Mouse (Mus musculus) large intestine, adult 2 months (tissue): ENCODE data around the gene Defb36. TPM values are rescaled to one million over a fixed set of nuclear protein-coding genes. Genes with fewer than 3 reads are reported as not detected.

ENCODE experiments used
- DNase-seq: peaks from one replicate; pipeline ENCODE4 v3.0.0-alpha.2; 2012; ENCODE audit warnings: low read depth, low spot score
- WGBS: fragments of 180-500 bp; shearing (Covaris S2); methylation state at CpG from one replicate; pipeline ENCODE4 v1.1.7; 2018; 5-methylcytosine and 5-hydroxymethylcytosine counted together
- polyA plus RNA-seq: library from polyadenylated mRNA; depleted of rRNA; stranded (reverse); fragments of >200 nt; gene quantifications from 2 replicates; pipeline ENCODE4 v1.2.3, GENCODE M21; 2012

Defb36 gene
- polyA plus RNA-seq, 1 experiment: not detected

DNA sequence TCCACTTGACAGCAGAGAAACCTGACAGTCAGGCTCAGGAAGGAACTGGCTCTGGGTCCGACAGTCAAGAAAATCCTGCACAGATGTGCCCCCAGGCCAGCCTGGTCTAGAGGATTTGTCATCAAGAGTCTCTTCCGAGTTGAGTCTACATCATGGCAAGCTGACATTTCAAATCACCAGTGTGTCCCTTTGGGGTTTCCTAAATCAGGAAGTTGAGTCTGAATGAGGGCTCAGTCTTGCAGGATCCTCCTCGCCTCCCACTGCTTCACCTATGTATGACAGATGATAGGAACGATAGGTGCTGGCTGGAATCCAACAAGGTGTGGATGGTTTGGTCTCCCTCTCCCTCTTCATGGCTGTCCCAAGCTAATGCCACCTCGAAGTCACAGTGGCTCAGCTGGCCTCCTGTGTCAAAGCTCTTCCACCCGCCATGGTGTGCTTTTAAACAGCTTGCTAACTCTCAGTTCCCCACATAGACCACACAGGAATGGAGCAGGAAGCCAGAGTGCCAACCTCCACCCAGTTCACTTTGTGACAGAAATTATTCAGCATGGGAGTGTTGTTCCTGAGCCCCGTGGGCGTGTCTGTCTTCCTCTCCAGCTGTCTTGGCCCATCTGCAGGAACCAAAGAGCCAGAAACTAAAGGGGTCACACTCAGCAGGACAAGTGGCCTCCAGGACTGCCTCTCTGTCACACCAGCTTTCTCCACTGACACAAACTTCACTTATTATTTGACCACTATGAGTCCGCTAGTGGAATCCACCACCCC, 16.4 kb downstream of the Defb36 start:
- no peak for DNase-seq

DNA sequence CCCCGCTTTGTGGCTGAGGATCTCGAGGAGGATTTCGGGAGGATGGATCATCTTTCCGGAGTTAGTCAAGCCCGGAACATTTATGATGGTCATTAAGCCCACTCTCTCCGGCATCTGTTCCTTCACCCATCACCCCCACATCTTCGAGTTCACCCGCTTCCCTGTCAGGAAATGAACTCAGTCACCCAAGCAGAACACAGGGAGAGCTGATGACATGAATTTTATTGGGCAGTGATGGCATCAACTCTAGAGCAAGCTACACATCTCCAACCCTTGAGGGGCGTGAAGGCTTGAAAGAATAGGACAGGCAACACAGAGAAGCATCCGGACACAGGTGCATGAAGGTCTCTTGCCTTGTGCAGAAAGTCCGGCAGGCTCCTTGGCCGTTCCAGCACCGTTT, 18.0 kb downstream of the Defb36 start:
- WGBS: 77% methylated on average over 13 of the region's 13 CpGs
- no peak for DNase-seq

More for the DNA sequence above, 16.4 kb downstream of the Defb36 start:
- WGBS: 42% methylated on average over 9 of the region's 9 CpGs

DNA sequence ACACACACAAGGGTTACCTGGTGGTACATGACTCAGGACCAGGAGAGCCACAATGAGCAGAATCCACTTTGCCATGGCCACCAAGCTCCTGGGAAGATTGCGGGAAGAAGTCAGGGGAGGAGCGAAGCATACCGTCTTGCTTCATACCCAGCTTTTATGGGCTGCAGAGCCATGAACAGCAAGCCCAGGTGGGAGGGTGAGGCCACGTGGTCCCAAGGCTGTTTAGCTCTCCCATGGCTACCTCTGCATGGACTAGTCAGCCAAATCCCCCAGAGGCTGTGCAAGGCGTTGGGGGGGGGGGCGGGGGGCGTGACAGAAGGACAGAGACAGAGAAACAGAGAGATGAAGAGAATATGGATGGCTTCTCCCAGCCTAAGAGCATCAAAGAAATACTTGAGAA, 18.8 kb downstream of the Defb36 start, which contains the start of gene Defb25:
TSS of gene Defb25 (minus strand) at position 101 of the 400 bp plus-strand sequence.
- DNase-seq: no peak
- 75% methylated on average over 7 of the region's 7 CpGs for WGBS

DNA sequence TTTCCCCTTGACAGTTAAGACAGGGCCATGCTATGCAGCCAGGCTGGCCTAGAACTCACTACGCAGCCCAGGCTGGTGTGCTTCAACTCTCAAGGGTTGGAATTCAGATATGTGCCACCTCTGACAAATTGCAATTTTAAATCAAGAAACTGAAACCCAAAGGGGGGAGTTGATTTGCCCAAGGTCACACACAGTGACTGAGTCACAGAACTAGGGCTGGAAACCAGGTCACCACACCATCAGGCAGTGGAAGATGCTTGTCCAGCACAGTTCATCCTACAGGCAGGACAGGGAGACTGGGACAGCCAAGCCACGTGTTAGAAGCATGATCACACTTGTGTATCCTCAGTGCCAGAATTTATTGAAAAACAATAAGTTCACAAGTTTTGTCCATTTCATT, 20.4 kb downstream of the Defb36 start:
- WGBS: 89% methylated on average over 2 of the region's 2 CpGs
- DNase-seq: no peak

DNA sequence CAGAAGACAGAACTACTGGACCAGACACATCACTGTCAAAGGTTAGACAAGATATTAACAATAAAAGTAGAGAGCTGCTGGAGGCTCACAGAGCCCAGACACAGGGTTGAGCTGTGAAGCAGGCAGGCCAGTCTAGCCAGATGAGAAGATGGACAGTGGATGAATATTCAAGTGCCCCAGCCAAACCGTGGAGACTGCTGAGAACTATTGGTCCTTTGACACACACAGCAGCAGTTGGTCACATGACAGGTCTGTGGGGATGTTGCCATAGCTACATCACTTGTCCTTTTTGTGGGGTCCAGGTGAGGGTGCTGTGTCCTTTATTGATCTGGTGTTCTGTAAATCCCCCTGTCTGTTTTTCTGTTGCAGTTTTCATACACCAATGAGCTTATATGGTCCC, 21.1 kb downstream of the Defb36 start:
- 21% methylated on average over 1 of the region's 1 CpGs for WGBS
- DNase-seq: no peak

DNA sequence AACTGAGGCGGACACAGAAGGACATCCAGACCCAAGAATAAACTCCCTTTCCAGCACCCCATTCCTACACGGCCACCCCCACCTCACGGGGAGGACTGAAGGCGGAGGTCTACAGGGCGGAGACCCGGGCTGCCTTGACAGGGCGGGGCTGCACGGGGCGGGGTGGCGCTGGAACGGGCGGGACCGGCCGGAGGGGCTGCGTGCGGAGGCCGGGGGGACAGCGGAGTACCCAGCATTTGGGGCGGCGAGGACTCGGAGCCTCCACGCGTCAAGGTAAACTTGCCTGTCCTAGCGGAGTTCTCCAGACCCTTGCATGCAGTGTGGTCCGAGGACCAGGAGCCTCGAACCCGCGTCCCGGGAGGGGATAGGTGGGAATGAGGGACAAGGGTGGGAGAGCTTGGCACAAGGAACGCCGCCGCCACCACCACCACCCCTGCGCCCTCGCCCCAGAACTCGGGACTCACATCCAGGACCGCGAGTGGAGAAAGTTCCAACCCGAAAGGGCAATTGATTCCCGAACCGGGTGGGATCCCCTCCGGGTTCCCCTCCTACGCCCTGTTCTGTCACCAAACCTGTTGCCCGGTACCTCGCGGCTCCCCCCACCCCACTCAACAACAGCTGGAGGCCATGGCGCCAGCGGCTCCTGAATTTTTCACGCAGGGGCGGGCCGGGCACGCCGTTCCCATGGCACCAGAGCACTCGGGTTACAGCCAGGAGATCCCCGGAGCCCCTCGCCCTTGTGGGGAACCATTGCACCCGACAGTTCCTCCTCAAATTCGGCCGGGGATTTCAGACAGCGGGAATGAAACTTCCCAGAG, 22.9 kb downstream of the Defb36 start, which contains the start of gene Rem1:
TSS of gene Rem1 (plus strand) at position 178 of the 818 bp plus-strand sequence.
- WGBS: 2% methylated on average over 59 of the region's 59 CpGs
- DNase-seq: no peak

DNA sequence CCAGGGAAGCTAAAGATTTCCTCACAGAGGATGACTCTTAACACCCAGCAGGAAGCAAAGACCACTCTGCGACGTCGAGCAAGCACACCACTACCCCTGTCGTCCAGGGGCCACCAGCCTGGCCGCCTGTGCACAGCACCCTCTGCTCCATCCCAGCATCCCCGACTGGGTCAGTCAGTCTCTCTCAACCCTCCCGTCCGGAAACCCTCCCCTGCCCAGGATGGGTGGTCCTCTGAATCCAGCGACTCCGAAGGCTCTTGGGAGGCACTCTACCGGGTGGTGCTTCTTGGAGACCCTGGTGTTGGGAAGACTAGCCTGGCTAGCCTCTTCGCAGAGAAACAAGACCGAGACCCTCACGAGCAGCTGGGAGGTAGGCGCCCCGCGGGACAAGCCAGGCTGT, 23.9 kb downstream of the Defb36 start:
- 47% methylated on average over 17 of the region's 17 CpGs for WGBS
- no peak for DNase-seq

DNA sequence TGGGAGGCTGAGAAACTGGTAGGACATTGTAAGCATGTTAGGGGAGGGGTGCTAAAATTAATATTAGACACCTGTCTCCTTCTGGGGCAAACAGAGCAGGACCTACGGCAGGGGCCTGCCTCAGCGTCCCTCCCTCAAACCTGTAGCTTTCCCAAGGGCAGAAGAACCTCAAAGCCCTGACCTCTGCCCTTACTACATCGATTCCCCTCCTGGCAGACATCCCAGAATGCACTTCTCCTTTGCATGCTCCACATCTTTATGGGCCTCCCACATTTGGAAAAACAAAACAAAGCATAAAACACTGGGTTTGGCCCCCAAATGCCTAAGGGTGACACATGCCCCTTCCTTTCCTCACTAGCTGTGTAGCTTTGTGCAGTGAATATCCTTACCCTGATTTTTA, 25.1 kb downstream of the Defb36 start:
- DNase-seq: no peak
- WGBS: 34% methylated on average over 3 of the region's 3 CpGs

DNA sequence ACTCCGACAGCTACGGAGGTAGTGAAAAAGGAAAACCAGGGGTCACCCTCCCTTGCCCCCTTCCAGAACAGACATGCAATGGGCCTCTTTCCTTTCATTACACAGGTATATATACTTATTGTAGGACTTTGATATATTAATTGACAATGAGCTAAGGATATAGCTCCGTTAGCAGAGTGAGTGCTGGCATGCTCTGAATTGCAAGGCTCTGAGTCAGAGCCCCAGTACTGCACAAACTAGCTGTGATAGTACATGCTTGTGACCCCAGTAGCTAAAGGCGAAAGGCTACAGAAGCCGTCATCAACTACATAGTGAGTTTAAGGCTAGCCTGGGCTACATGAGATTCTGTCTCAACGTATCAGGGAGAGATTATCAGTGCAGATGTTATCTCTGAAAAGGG, 25.8 kb downstream of the Defb36 start:
- 73% methylated on average over 6 of the region's 6 CpGs for WGBS
- DNase-seq: no peak

DNA sequence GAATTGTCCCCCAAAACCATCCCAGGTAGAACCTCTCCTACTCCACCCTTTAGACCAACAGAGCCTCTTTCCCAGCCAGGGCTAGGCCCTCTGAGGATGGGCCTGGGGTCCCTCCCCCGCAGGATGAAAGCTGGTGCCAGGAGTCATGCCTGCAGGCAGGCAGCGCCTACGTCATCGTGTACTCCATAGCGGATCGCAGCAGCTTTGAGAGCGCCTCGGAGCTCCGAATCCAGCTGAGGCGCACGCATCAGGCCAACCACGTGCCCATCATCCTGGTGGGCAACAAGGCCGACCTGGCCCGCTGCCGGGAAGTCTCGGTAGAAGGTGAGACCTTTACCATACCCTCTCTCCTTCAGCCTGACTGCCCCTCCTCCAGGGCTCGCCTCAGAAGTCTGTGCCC, 29.2 kb downstream of the Defb36 start:
- WGBS: 59% methylated on average over 17 of the region's 17 CpGs
- DNase-seq: no peak

DNA sequence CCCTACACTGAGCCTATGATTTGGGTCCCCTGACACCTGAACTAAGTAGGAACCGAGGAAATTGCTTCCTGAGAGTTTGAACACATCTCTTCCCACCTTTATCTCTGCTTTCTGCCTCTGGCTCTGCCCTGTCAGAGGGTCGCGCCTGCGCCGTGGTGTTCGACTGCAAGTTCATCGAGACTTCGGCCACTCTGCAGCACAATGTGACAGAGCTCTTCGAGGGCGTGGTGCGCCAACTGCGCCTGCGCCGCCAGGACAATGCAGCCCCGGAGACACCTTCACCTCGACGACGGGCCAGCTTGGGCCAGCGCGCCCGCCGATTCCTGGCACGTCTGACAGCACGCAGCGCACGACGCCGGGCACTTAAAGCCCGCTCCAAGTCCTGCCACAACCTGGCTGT, 30.2 kb downstream of the Defb36 start:
- 68% methylated on average over 29 of the region's 29 CpGs for WGBS
- no peak for DNase-seq

DNA sequence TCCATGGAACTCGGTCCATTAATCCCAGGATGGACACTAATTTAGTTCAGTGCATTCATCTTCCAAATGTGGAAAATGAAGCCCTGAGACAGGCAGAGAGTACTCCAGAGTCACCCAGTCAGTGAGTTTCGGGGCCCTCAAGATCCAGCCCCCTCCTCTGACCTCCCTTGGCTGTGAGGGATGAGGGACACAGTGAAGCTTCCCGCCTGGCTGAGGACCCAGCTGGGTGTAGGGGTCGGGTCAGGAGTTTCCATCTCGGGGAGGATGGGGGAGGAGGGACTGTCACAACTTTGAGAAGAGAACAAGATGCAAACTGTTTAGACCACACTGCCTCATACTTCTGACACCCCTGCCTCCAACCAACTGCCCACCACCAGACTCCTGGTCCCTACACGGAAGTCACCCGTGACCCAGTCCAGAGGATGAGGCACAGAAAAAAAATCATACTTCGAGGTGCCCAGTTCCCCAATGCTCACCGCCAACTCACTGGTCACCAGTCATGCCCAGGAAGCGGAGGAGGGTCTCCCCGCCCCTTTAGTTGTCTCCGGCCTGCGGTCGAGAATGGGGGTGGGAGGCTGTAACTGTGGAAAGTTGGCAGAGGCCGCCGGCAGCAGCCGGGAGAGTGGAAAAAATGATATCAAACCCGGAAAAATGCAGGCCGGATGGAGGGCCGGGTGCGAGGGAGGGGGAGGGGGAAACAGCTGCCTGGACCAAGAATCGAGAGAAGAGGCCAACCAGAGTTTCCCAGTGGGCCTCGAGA, 32.3 kb downstream of the Defb36 start:
- no peak for DNase-seq
- WGBS: 61% methylated on average over 23 of the region's 23 CpGs

DNA sequence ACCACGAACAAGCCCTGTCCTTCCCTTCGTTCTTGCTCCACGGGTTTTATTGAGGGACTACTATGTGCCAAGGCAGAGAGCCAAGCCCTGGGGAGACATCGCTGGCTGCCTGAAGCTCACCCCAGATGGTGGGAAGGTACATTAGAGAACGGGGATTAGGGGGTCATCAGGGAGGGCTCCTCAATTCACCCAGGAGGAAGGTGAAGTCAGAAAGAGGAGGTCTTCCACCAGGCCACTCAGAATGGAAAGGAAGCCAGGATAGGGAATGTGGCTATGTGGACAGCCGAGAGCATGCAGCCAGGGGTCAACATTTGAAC, 32.8 kb downstream of the Defb36 start:
- no peak for DNase-seq
- WGBS: 60% methylated on average over 6 of the region's 6 CpGs

DNA sequence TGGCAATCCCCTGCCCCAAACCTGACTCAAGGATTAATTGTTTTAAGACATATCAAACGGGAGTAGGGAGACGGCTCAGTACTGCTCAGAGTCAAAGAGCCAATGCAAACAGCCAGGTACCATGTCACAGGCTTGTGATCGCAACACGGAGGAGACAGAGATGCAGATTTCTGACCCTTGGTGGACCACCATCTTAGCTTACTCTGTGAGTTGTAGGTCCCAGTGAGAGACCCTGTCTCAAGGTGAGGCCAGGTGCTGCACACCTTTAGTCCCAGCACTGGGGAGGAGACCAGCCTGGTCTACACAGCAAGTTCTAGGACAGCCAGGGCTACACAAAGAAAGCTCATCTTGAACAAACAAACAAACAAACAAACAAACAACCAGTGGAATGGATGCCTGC, 33.3 kb downstream of the Defb36 start:
- WGBS: 73% methylated on average over 4 of the region's 4 CpGs
- DNase-seq: no peak

DNA sequence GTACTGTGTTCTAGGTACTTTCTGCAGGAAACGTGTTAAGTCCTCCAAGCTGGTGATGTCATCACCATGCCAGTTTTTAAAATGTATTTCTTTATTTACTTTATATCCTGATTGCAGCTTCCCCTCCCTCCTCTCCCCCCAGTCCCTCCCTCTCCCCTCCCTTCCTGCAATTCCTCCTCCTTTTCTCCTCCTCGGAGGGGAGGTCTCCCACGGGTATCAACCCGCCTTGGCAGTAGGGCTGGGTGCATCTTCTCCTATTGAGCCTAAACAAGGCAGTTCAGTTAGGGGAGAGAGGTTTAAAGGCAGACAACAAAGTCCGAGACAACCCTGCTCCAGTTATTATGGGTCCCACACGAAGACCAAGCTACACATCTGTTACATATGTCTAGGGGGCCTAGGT, 34.7 kb downstream of the Defb36 start:
- DNase-seq: no peak
- whole genome bisulfite sequencing: 33% methylated on average over 6 of the region's 6 CpGs

DNA sequence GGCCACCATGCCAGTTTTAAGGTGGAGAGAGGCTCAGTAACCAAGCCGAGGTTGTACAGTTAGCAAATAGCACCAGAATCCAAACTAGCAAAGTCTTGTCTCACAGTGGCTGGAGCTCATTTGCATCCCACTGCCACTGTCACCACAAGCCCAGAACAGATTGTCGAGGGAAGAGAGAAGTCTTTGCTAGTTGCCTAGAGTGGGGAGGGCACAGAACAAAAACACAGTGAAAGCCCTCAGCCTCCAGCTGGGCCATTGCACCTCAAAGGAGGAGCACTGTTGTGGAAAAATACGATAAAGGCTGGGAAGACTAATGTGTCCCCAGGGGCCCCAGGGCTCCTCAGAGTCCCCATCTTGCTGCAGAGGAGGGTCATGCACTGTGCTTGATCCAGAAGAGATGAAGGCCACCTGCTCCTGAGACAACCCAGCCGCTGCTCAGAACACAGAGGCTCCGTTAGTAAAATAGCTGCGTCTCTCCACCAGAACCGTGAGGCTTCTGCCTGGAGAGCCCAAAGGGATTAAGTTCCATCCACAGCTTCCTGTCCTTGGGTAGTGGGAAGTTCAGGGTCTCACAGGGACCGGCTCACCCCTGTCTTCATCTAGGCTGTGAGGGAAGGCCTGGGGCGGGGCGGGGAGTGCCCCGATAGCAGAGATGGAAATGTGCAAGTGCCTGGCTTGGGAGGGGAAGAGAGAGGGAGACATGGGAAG, 35.4 kb downstream of the Defb36 start:
- no peak for DNase-seq
- 41% methylated on average over 11 of the region's 11 CpGs for WGBS

DNA sequence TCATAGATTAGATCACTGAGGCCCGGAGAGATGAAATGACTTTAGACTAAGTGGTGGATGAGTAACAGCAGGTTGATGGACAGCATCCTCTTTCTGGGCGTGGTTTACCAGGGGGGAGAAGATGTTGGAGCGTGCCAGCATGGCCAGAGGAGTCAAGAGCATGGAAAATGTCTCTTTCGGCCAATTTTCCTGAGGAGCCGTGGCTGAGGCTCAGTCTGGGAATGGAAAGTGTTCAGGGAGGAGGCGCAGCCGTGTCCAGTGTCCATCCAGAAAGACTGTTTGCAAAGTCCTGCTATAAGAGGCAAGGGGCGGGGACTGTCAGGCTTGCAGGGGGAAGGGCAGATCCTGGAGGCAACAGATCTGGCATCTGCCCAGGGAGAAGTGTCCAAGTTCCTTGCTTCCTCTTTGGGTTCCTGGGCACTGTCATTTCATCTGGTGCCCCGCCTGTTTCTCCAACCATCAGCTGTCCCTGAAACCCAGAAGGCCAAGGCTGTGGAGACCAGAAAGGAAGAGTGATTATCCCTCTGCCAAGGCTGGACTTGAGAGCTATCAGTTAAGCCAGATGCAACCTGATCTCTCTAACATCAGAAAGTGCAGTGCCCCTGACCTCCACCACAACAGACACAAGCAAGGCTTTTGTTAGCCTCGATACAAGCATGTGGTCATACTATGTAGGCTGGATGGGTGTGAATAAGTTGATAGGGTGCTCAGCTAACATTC, 48.9 kb downstream of the Defb36 start:
- WGBS: 24% methylated on average over 10 of the region's 10 CpGs
- no peak for DNase-seq

DNA sequence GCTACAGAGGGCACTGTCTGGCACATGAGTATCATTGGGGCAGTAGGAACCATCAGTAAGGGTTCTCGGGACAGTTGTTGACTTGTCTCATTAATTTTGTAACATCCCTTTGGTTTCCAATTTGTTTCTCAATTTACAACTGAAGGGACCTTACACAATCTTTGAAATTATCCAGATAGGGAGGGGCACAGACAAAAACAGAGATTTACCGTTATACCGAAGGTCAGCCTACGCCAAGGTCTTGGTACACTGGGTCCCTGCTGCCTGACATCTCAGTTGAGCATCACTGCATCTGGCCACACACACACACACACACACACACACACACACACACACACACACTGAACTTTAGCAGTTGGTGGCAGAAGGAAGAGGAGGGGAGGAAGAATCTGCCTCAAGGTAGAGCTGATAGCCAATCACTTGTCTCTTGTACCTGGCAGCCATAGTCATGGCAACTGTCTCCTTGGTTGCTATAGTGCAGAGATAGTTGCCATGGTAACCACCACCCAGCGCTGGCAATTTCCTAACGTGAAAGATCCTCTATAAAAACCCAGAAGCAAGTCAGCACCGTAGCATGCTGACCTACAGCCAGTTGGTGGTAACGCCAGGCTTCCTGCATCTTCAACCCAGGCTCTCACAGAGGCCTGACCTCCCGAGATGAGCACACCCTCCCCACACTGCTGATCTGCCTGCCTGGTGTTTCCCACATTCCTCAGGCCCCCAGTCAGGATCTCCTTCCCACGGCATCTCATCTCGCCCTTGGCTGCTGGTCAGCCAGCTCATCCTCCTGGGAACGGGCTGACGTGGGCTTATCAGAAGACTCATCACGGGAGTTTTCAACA, 50.0 kb downstream of the Defb36 start:
- no peak for DNase-seq
- WGBS: 40% methylated on average over 14 of the region's 14 CpGs
